ENCODE assay signal across 15 mouse cellular contexts in the genomic region with DNA sequence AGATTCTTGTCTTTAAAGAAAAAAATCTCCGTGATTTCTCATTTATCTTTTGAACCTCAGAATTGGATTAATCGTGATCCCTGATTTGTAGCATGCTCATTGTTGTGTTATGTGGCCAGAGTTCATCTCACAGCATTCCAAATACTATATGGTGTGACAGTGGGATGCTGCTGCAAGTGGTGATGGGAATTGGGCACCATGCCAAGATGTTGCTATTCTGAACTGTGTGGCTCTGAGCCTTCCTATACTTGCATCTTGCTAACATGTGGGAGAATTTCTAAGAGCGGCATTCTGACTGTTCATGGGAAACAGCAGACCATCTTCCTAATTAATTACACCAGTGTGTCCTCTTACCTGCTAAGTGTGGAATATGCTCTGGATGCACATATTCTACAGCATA.
DNase-seq lines count a peak whose midpoint lies in the region; ATAC-seq and TF ChIP-seq lines count a peak whose summit lies in the region.
"Had no signal": no experiment of that assay in that cellular context is flagged by ENCODE, and none has a peak within 500 bp of the region (broad histone marks: within the 10 kb centered on the region; RNA-seq: fewer than 3 reads in every experiment).

No protein-coding gene starts in this region.

- no peaks in the 10 kb centered on the region for H3K36me3 ChIP-seq in midbrain, embryonic 16.5 days (ENCODE audit: control insufficient read depth, insufficient read depth, low read length)
- no peaks in the 10 kb centered on the region for H3K36me3 ChIP-seq in midbrain, embryonic 10.5 days
- H3K36me3 ChIP-seq: liver, embryonic 13.5 days had no signal

- H3K4me2 ChIP-seq in midbrain, embryonic 16.5 days (ENCODE audit: low read length): no peak overlapping the region
- H3K4me2 ChIP-seq: liver, embryonic 13.5 days had no signal

- TF ChIP-seq CTCF in cerebellum, adult 2 months (IDR thresholded peaks at IDR 0.05; ENCODE audit: borderline replicate concordance, insufficient read depth, low read depth, low read length): no peak
- TF ChIP-seq CTCF in left cerebral cortex, adult 2 months (IDR thresholded peaks at IDR 0.05): no peak

- no peaks in the 10 kb centered on the region for H3K9me3 ChIP-seq in midbrain, embryonic 16.5 days (replicated peaks; ENCODE audit: control insufficient read depth, low read length, poor library complexity, severe bottlenecking)
- no peaks in the 10 kb centered on the region for H3K9me3 ChIP-seq in midbrain, embryonic 10.5 days (replicated peaks)
- H3K9me3 ChIP-seq: liver, embryonic 13.5 days had no signal

- TF ChIP-seq POLR2A in cerebellum, adult 2 months (IDR thresholded peaks at IDR 0.05; ENCODE audit: borderline replicate concordance, insufficient read depth, low read length): no peak

- 53% methylated on average over 3 of the region's 3 CpGs for WGBS in cerebellum, adult 2 months
- 72% methylated on average over 3 of the region's 3 CpGs for WGBS in midbrain, embryonic 16.5 days
- WGBS in midbrain, embryonic 10.5 days: 89% methylated on average over 3 of the region's 3 CpGs

- intact Hi-C loops in left cerebral cortex, adult 2 months (cut with DNase I): no loop called here
- intact Hi-C loops in left cerebral cortex, postnatal 4 days (cut with DNase I): no loop called here
- intact Hi-C loops in gastrocnemius, postnatal 36 days (cut with DNase I): no loop called here

- H3K4me1 ChIP-seq in cerebellum, adult 2 months (ENCODE audit: control insufficient read depth, insufficient read depth, low read length): no peaks in the 10 kb centered on the region
- H3K4me1 ChIP-seq in midbrain, embryonic 16.5 days (ENCODE audit: control insufficient read depth, insufficient read depth, low read length): no peaks in the 10 kb centered on the region
- H3K4me1 ChIP-seq in midbrain, embryonic 10.5 days: no peaks in the 10 kb centered on the region
- H3K4me1 ChIP-seq: liver, embryonic 13.5 days had no signal

- H3K27me3 ChIP-seq in cerebellum, adult 2 months (ENCODE audit: control insufficient read depth, insufficient read depth, low read length): no peaks in the 10 kb centered on the region
- H3K27me3 ChIP-seq in midbrain, embryonic 16.5 days (ENCODE audit: control insufficient read depth, insufficient read depth, low read depth, low read length): no peaks in the 10 kb centered on the region
- H3K27me3 ChIP-seq in midbrain, embryonic 10.5 days (ENCODE audit: low read depth, poor library complexity, severe bottlenecking): no peaks in the 10 kb centered on the region
- H3K27me3 ChIP-seq: liver, embryonic 13.5 days had no signal

- ATAC-seq in midbrain, embryonic 16.5 days: peak; percentile 60; the same call in 1 of the 2 replicates
- ATAC-seq: activated CD4-positive, CD25-positive, alpha-beta regulatory T cell, adult 4 months; intestine, embryonic 16.5 days had no signal

- H3K27ac ChIP-seq in cerebellum, adult 2 months (ENCODE audit: insufficient read depth, low read length): no peak overlapping the region
- no peak overlapping the region for H3K27ac ChIP-seq in left cerebral cortex, adult 2 months
- H3K27ac ChIP-seq in midbrain, embryonic 16.5 days (ENCODE audit: low read length): no peak overlapping the region
- H3K27ac ChIP-seq in midbrain, embryonic 10.5 days (replicated peaks): no peak overlapping the region
- H3K27ac ChIP-seq: kidney, postnatal 0 days; liver, embryonic 13.5 days had no signal

- H3K9ac ChIP-seq in midbrain, embryonic 16.5 days (ENCODE audit: low read depth, low read length): no peak overlapping the region
- H3K9ac ChIP-seq: liver, embryonic 13.5 days had no signal

- H3K4me3 ChIP-seq in cerebellum, adult 2 months (replicated peaks; ENCODE audit: insufficient read depth, low read depth, low read length): no peak overlapping the region
- H3K4me3 ChIP-seq in left cerebral cortex, adult 2 months: no peak overlapping the region
- no peak overlapping the region for H3K4me3 ChIP-seq in midbrain, embryonic 16.5 days (ENCODE audit: low read depth, low read length)
- no peak overlapping the region for H3K4me3 ChIP-seq in midbrain, embryonic 10.5 days
- H3K4me3 ChIP-seq: liver, embryonic 13.5 days had no signal

- peak; percentile 34 to 35 for DNase-seq in cerebellum, postnatal 10 days
- no peak for DNase-seq in cerebellum, adult 2 months
- peak; percentile 12 to 50 for DNase-seq in left cerebral cortex, adult 18-20 months (ENCODE audit: low spot score in 2 of 2)
- DNase-seq in left cerebral cortex, adult 2 months (ENCODE audit: extremely low spot score in 1 of 2, low spot score in 2 of 2): no peak
- DNase-seq in midbrain, embryonic 10.5 days (ENCODE audit: low spot score): no peak
- DNase-seq in left cerebral cortex, postnatal 4 days: peak; percentile 21
- DNase-seq in gastrocnemius, postnatal 36 days: no peak
- DNase-seq: adrenal gland, postnatal 36 days; heart, postnatal 10 days; liver, embryonic 13.5 days; thymus, postnatal 36 days had no signal

Comparison
In these comparisons a context has a peak if more than half of its experiments do, and no peak if none do; other contexts are left out.
1. DNase-seq: peak in cerebellum, postnatal 10 days (2 of 2), left cerebral cortex, adult 18-20 months (2 of 2) and left cerebral cortex, postnatal 4 days (single experiment); none in cerebellum, adult 2 months (0 of 2), left cerebral cortex, adult 2 months (0 of 2), midbrain, embryonic 10.5 days (single experiment) and gastrocnemius, postnatal 36 days (0 of 2).